Mouse (Mus musculus) right cerebral cortex, postnatal 10 days (tissue): Measurements from ENCODE around the gene Mctp1.

Source experiments
- DNase-seq, 2 experiments: peaks; one replicate each; pipeline ENCODE4 v3.0.0; 2021; ENCODE audit warnings: low spot score in 2 of 2

Gene Mctp1

DNA sequence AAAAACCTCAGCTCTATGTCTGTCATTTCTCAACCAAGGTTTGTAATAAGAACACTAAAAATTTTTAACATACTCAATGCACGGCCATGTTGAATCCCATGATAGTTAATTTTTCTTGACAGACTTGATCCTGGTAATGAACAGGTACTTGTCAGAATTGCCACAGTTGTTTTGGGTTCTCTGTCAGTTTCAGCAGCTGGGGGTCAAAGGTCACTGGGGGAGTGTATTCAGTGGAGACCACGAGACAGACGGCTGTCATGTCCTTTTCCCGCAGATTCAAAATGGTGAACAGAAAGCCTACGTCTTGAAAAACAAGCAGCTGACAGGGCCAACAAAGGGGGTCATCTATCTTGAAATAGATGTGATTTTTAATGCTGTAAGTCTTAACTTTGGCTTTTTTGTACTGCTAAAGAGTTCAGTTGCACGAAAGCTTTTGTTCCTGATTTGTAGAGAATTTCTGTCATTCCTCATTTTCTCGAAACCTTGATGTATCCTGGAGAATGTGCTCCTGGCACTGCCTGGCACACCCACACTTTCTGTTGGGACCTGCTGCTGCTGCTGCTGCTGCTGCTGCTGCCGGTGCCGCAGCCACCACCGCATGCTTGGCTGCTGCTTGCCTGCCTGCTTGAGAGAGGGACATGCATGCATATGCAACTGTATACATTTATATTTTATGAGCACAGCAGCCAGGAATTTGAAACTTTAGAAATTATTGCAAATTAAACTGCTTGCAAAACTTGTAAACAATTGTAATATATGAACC is 440.8 kb downstream of the Mctp1 start:
- DNase-seq = no peak

DNA sequence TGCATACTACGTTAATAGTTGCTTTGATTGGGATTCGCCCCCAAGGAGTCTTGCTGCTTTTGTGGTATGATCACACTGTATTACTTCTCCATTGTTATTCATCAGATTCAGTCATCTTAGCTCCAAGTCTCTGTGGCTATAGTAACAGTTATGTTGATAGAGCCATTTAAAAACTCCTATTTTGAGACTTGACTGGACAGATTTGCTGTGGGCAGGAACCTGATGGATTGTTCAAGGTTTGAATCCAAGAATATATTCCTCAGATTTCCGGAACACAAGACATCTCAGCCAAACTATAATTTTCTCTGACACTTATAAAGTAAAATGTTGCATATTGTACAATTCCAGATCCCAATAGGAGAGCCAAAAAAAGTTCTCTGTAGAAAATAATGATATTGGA is 443.4 kb downstream of the Mctp1 start:
- DNase-seq = no peak

DNA sequence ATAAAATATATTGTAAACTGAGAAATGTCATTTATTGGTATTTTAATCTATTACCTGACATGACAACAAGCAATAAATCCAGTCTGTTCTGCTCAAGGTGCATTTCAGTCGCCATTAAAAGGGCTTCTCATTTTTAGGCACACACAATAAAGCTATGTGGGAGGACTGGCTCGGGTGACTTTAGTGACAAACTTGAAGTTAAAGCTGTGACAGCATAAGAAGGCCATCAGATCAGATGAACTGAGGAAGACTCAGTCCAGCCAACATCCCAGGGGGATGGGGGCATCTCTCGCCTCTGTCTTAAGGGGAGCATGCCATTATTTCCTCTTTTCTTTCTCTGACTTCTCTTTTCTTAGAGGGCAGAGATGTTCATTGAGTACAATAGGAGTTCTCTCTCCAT is 453.7 kb downstream of the Mctp1 start:
- DNase-seq = no peak

- no peak for DNase-seq
Observed at GRCm38 (mm10) chr13:76840712-76841111, 456.4 kb downstream of the Mctp1 start.

GRCm38 (mm10) chr13:76844629-76845255 is 460.4 kb downstream of the Mctp1 start:
- peak; percentile 46 to 85 for DNase-seq

- no peak for DNase-seq
Observed at GRCm38 (mm10) chr13:76850412-76851054, 466.2 kb downstream of the Mctp1 start.

DNA sequence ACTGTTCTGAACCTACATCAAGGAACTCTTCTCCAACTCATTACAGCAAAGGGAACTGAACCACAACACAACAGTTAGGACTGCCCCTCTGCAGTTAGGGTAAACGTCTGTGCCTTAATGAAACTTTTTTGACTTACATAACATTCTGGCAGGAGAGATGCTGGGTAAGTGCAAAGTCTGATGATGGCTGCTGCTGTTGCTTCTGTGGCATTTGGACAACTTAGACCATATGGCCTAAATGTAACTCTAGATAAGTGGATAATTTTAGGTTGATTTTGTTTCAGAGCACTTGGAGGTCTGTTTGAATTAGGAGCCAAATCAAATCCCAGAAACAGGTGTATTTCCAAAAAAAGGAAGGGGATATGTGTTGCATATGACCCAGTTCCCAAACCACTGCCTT is 470.0 kb downstream of the Mctp1 start:
- no peak for DNase-seq

DNA sequence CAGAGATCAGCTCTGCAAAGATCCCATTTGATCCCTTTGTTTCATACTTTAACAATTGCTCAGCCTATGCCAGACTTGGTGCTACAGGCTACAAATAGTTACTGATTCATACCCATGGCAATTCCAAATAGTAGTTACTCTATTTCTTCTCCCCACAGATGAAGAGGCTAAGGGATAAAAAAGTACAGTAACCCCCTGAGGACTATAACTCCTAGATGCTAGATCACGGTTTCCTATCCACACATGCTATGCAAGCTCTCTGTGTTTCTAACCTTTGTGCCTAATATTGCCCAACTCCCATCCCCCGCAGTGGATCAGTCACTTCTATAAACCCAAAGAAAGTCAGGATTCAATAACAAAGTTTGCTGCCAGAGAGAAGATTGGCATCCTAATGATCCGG is 470.7 kb downstream of the Mctp1 start:
- no peak for DNase-seq

DNA sequence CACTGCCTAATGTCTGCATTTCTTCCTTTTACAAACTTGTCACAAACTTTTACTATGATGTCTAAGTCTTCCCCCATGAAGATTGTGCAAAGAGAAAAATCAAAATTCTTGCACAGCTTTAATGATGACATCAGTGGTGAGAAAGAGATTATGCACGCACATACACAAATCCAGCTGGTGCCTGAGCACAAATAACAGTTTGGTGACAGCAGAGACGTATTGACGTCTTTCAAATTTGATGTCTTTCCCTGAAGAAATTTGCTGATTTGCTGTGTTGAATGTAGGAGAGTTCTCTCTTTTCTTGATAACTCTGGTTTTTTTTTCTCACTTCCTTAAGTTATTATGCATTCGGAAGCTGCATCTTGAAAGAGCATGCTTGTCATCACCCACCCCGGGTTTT is 472.7 kb downstream of the Mctp1 start:
- no peak for DNase-seq

- no peak for DNase-seq
Observed at GRCm38 (mm10) chr13:76858078-76858482, 473.7 kb downstream of the Mctp1 start.

DNA sequence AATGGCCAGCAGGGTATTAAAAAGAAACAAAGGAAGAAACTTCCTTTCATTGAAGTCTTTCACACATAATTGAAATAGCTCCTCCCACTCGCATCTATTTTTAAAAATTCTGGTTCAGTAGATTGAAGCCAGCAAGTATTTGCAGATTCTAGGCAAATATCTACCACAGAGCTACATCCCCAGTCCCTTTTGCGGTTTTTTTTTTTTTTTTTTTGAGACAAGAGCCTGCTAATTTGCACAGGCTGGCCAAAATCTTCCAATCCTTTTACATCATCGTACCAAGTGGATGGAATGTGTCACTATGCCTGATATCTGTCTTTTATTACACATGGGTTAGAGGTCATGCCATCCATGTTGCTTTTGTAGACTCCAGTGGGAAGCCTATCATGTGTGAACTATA is 486.0 kb downstream of the Mctp1 start:
- no peak for DNase-seq

- DNase-seq = peak; percentile 34 to 61
Observed at GRCm38 (mm10) chr13:76877887-76878763, 493.8 kb downstream of the Mctp1 start.

GRCm38 (mm10) chr13:76879008-76879407 is 494.7 kb downstream of the Mctp1 start:
- peak; percentile 35 to 47 for DNase-seq

DNA sequence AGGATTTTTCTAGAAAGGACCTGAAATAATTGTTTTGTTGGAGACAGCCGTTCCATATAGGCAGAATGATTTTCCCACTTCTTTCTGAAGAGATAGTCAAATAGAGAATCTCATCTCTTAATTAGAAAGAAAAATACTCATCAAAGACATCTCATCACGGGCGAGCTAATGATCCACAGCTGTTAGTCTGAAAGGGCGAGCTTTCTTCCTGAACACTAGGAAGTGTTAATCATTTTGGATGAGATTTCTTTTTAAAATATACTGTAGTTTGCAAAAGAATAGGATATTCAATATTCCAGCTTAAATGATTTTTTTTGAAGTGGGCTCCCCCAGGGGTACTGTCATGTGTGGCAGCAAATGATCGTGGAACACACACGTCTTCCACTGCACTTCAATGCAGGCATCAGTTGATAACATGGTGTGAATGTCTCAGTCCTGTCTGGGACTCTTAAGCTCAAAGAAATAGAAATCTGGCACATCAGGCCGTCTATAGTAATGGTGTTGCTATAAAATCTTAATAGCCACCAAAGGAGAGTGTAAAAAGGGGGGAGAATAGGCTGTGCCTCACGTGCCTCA is 500.3 kb downstream of the Mctp1 start:
- no peak for DNase-seq

DNA sequence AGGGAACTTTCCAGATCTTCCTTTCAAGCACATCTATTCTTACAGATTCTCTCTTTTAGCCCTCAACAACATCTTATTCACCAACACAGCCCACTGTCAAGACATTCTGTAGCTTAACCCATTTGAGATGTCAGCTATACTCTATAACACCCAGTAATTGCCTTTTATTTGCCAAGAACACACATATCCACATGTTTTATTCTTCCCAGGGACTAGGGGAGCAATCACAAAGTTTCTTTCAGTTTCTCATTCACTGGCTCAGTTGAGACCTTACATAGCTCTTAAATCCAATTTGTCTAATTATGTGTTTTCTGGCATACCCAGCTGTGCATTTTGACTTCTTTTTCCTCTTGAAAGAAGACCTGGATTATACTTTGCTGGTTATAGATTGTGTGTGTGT is 508.7 kb downstream of the Mctp1 start:
- no peak for DNase-seq

GRCm38 (mm10) chr13:76895770-76896456 is 511.6 kb downstream of the Mctp1 start:
- no peak for DNase-seq

DNA sequence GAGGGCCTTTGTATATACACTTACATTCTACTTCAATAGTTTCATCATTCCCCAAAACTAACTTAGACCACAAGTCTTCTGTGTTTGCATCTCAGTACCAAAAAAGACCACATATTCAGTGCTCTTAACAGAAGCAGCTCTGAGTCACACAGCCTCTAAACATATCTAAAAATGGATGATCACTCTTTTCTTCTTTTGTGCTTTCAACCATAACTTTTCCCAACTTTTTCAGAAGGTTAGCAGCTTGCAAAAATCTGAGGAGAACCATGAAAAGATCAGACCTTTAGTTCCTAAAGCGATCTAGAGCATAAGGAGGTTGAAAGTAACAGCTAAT is 512.1 kb downstream of the Mctp1 start:
- DNase-seq = no peak

DNA sequence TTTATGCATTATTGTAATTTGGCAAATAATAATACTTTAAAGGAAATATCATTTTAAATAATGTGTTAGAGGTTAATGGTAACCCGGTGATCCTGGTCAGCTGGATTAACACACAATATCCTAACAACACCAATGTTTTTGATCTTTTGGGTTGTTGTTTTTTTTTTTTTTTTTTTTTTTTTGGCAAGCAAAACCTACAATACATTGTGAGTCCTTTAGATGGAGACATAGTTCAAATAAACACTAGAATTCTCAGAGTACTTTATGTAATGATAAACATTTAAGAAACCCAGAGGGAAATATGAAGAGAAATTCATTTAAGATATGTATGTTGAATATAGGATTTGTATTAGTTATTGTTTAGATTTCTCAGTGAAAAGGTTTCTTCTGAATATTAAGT is 534.0 kb downstream of the Mctp1 start:
- no peak for DNase-seq

DNA sequence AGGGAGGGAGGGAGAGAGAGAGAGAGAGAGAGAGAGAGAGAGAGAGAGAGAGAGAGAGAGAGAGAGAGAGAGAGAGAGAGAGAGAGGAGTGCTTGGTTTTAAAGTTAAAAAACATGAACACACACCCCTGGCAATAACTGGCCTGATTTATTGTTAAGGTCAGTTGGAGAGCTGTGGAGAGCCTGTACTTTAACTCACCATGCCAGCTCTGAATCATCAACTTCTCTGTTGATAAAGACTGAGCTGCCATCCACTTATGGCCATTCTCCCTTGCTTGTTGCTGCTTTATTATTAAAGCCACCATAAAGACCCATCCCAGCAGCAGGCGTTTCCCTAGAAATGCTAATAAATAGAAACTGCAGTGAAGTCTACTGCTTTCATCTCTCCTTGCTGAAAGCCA is 542.5 kb downstream of the Mctp1 start:
- no peak for DNase-seq

DNA sequence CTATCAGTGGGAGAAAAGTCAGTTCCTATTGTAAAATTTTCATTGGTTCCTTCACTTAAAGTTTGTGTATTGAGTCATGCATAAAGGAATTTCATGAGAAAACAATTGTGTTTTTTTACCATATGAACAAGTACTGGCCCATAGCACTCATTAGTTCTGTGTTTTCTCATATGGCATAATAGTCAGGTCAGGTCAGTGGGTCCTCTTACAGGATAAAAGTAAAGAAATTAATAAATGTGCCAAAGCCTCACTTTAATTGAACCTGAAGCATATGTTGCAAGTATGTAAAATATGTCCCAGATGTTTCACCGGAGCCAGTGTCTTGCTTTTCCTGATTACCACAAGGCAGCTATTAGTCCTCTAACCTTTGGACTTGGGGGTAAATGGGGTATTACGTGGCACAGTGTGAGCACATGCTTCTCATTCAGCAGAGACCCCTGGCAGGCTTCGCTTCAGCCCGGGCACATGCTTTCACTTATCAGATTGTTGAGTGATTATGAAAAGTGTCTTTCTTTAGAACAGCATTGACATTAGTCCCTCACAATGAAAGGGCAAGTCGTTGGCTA is 543.6 kb downstream of the Mctp1 start:
- DNase-seq = no peak

DNA sequence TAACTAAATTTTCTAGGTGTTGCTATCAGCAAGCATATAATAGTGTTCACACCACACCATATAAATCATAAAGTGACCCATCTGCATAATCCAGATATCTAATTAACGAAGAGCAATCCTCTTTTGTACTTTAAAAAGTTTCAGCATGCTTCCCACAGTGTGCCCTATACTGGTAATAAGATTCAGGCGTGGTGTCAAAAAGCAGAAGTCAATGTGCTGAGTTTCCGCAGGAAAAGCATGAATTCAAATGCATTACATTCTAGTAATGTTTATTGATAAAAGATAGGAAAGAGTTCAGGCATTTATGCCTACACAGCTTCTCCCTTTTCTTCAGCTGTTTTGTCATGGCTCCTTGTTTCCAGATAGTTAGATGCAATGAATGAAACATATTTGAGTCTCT is 544.8 kb downstream of the Mctp1 start:
- DNase-seq = no peak
